Comparison of ENCODE assay signal across 25 mouse cellular contexts in the genomic region with DNA sequence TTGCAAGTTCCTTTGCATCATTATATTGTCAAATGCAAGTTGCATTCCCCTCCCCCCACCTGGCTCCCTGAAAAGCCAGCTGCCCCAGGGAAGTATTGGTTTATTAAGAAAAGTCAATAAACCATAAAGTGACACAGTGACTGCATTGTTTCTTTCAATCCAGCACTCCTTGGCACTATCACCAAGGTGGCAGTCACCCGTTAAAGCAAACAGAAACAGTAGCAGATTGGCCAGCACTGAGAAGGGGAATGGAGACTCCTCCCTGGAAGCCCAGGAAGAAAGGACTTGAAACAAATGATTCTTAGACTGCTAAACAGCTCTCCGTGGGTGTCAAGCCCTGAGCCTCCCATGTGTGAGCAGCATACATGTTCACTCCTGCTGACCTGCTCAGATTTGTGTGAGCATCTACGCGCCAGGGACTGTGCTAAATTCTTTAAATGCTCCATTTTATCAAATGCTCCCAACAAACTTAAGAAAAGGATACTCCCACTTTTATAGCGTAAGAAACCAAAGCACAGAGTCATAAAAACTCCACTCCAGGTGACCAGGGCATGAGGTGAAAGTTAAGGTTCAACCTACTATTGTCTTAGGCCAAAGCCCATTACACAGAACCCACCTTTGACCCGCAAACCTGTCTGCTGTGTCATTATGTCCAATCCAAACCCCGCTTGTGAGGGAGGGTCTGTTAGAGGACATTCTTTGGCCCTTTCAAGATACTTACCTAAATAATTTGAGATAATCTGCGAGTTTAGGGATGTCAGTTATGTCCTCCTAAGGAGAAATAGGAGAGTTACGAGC. TPM values are rescaled to one million over a fixed set of nuclear protein-coding genes. Genes with fewer than 3 reads are reported as not detected.
DNase-seq lines count a peak whose midpoint lies in the region; ATAC-seq and TF ChIP-seq lines count a peak whose summit lies in the region.
"Had no signal": no experiment of that assay in that cellular context is flagged by ENCODE, and none has a peak within 500 bp of the region (broad histone marks: within the 10 kb centered on the region; RNA-seq: fewer than 3 reads in every experiment).

No protein-coding gene starts in this region.

- peak; percentile 43; the same call in 1 of the 2 replicates for ATAC-seq in lung, embryonic 16.5 days (ENCODE audit: low read depth)
- no peak for ATAC-seq in kidney, postnatal 0 days (replicated peaks; ENCODE audit: low FRiP score, low read depth)
- peak; percentile 89 for ATAC-seq in stomach, embryonic 16.5 days (ENCODE audit: insufficient read depth, low FRiP score)
- ATAC-seq: activated CD4-positive, CD25-positive, alpha-beta regulatory T cell, adult 4 months; forebrain, embryonic 16.5 days; liver, embryonic 12.5 days; lung, postnatal 0 days; midbrain, embryonic 16.5 days had no signal

- peak; percentile 61 for DNase-seq in kidney, adult 9 months
- DNase-seq in kidney, postnatal 10 days: no peak
- DNase-seq in lung, postnatal 4 days: no peak
- DNase-seq in kidney, postnatal 0 days (ENCODE audit: low spot score): no peak
- no peak for DNase-seq in layer of hippocampus, adult 2 months (ENCODE audit: low spot score in 2 of 2)
- DNase-seq in urinary bladder, postnatal 25 days (ENCODE audit: low spot score): no peak
- DNase-seq: adrenal gland, postnatal 14 days; cerebellum, adult 11-12 months; cerebellum, postnatal 25 days; embryo, embryonic 11 days; gastrocnemius, adult 2 months; right cerebral cortex, postnatal 25 days had no signal

- H3K4me2 ChIP-seq in lung, embryonic 16.5 days (ENCODE audit: low read depth, low read length): no peak overlapping the region
- H3K4me2 ChIP-seq in kidney, postnatal 0 days (ENCODE audit: low read length): no peak overlapping the region
- H3K4me2 ChIP-seq in stomach, embryonic 16.5 days (ENCODE audit: low read depth, low read length): peak overlapping the region; percentile 16; the same call in 1 of the 2 replicates
- H3K4me2 ChIP-seq: liver, embryonic 12.5 days; neural tube, embryonic 15.5 days had no signal

- WGBS in lung, embryonic 16.5 days: 67% methylated on average over 9 of the region's 9 CpGs
- WGBS in kidney, postnatal 0 days: 51% methylated on average over 9 of the region's 9 CpGs
- 59% methylated on average over 9 of the region's 9 CpGs for WGBS in stomach, embryonic 16.5 days

- H3K27me3 ChIP-seq in lung, embryonic 16.5 days (ENCODE audit: control insufficient read depth, insufficient read depth, low read depth, low read length): no peaks in the 10 kb centered on the region
- H3K27me3 ChIP-seq in kidney, postnatal 0 days (ENCODE audit: insufficient read depth, low read length): no peaks in the 10 kb centered on the region
- H3K27me3 ChIP-seq in stomach, embryonic 16.5 days (ENCODE audit: control insufficient read depth, insufficient read depth, low read length): no peaks in the 10 kb centered on the region
- H3K27me3 ChIP-seq: liver, embryonic 12.5 days; neural tube, embryonic 15.5 days had no signal

- H3K9ac ChIP-seq in lung, embryonic 16.5 days (ENCODE audit: low read length): no peak overlapping the region
- H3K9ac ChIP-seq in kidney, postnatal 0 days (ENCODE audit: low read depth, low read length): no peak overlapping the region
- no peak overlapping the region for H3K9ac ChIP-seq in stomach, embryonic 16.5 days (ENCODE audit: low read length)
- H3K9ac ChIP-seq: liver, embryonic 12.5 days; neural tube, embryonic 15.5 days had no signal

- no peaks in the 10 kb centered on the region for H3K4me1 ChIP-seq in lung, embryonic 16.5 days (replicated peaks; ENCODE audit: control insufficient read depth, insufficient read depth, low read length)
- H3K4me1 ChIP-seq in kidney, postnatal 0 days (replicated peaks; ENCODE audit: insufficient read depth, low read length): no peaks in the 10 kb centered on the region
- H3K4me1 ChIP-seq in stomach, embryonic 16.5 days (ENCODE audit: control insufficient read depth, insufficient read depth, low read length): no peaks in the 10 kb centered on the region
- H3K4me1 ChIP-seq: liver, embryonic 12.5 days; neural tube, embryonic 15.5 days had no signal

- H3K9me3 ChIP-seq in lung, embryonic 16.5 days (ENCODE audit: control insufficient read depth, low read length): no peaks in the 10 kb centered on the region
- H3K9me3 ChIP-seq in kidney, postnatal 0 days (replicated peaks; ENCODE audit: low read length): no peaks in the 10 kb centered on the region
- no peaks in the 10 kb centered on the region for H3K9me3 ChIP-seq in stomach, embryonic 16.5 days (replicated peaks; ENCODE audit: control insufficient read depth, low read length)
- H3K9me3 ChIP-seq: G1E; heart, embryonic 10.5 days; liver, embryonic 12.5 days; neural tube, embryonic 15.5 days had no signal

- TF ChIP-seq CTCF in kidney, postnatal 0 days (IDR thresholded peaks at IDR 0.05; ENCODE audit: low read depth): no peak
- TF ChIP-seq CTCF in layer of hippocampus, adult 2 months (conservative IDR thresholded peaks at IDR 0.05): no peak

- no peaks in the 10 kb centered on the region for H3K36me3 ChIP-seq in lung, embryonic 16.5 days (ENCODE audit: control insufficient read depth, insufficient read depth, low read length)
- H3K36me3 ChIP-seq in kidney, postnatal 0 days (ENCODE audit: insufficient read depth, low read length): no peaks in the 10 kb centered on the region
- no peaks in the 10 kb centered on the region for H3K36me3 ChIP-seq in stomach, embryonic 16.5 days (ENCODE audit: control insufficient read depth, insufficient read depth, low read length)
- H3K36me3 ChIP-seq: G1E; heart, embryonic 10.5 days; liver, embryonic 12.5 days; neural tube, embryonic 15.5 days had no signal

- H3K27ac ChIP-seq in lung, embryonic 16.5 days (ENCODE audit: low read length): no peak overlapping the region
- peak overlapping the region; percentile 42; the same call in 1 of the 2 replicates for H3K27ac ChIP-seq in kidney, postnatal 0 days
- peak overlapping the region; percentile 94 for H3K27ac ChIP-seq in stomach, embryonic 16.5 days (ENCODE audit: low read length)
- no peak overlapping the region for H3K27ac ChIP-seq in layer of hippocampus, adult 2 months
- H3K27ac ChIP-seq: gastrocnemius, adult 2 months; heart, embryonic 10.5 days; liver, embryonic 12.5 days; neural tube, embryonic 15.5 days had no signal

- no peak overlapping the region for H3K4me3 ChIP-seq in lung, embryonic 16.5 days (ENCODE audit: low read length)
- H3K4me3 ChIP-seq in kidney, postnatal 0 days (replicated peaks; ENCODE audit: low read depth, low read length): no peak overlapping the region
- no peak overlapping the region for H3K4me3 ChIP-seq in stomach, embryonic 16.5 days (replicated peaks; ENCODE audit: low read length)
- H3K4me3 ChIP-seq in layer of hippocampus, adult 2 months: no peak overlapping the region
- H3K4me3 ChIP-seq: gastrocnemius, adult 2 months; heart, embryonic 10.5 days; liver, embryonic 12.5 days; neural tube, embryonic 15.5 days had no signal

RNA-seq across cellular contexts. Expression of a gene that starts 23.4 kb away (rescaled TPM):
- polyA plus RNA-seq in lung, embryonic 16.5 days (2015; fragmentation: Nextera tagmentation; extraction: Ambion mirVana): 3.7 and 4.4 TPM in 2 replicates
- polyA plus RNA-seq in kidney, postnatal 0 days (2015; fragmentation: Nextera tagmentation; extraction: Ambion mirVana): 21.8 and 22.5 TPM in 2 replicates
- 45.0 and 50.9 TPM in 2 replicates for polyA plus RNA-seq in stomach, embryonic 16.5 days (2015; fragmentation: Nextera tagmentation; extraction: Ambion mirVana)
- under 1 TPM; 0.44 to 0.54 TPM for total RNA-seq in layer of hippocampus, adult 2 months (2021)
- total RNA-seq: adrenal gland, postnatal 14 days; gastrocnemius, adult 2 months; megakaryocyte-erythroid progenitor cell, adult 5-6 weeks had no signal
- polyA plus RNA-seq: activated CD4-positive, CD25-positive, alpha-beta regulatory T cell, adult 4 months; forebrain, embryonic 16.5 days; G1E; heart, postnatal 0 days; midbrain, embryonic 16.5 days; neural tube, embryonic 15.5 days had no signal

RNA-seq across cellular contexts. Expression of a gene that starts 41.6 kb away (rescaled TPM):
- 6.3 and 7.3 TPM in 2 replicates for polyA plus RNA-seq in lung, embryonic 16.5 days (2015; fragmentation: Nextera tagmentation; extraction: Ambion mirVana)
- polyA plus RNA-seq in kidney, postnatal 0 days (2015; fragmentation: Nextera tagmentation; extraction: Ambion mirVana): 0.45 and 0.54 TPM in 2 replicates
- polyA plus RNA-seq in stomach, embryonic 16.5 days (2015; fragmentation: Nextera tagmentation; extraction: Ambion mirVana): 9.5 and 11.5 TPM in 2 replicates
- 1 to 10 TPM in 1 of 2 experiments, under 1 TPM in 1; 0.93 to 1.1 TPM for total RNA-seq in layer of hippocampus, adult 2 months (2021)
- total RNA-seq: gastrocnemius, adult 2 months; megakaryocyte-erythroid progenitor cell, adult 5-6 weeks had no signal
- polyA plus RNA-seq: G1E; hindbrain, embryonic 11.5 days had no signal

Comparison
In these comparisons a context has a peak if more than half of its experiments do, and no peak if none do; other contexts are left out.
1. H3K27ac ChIP-seq: peak in kidney, postnatal 0 days (single experiment) and stomach, embryonic 16.5 days (single experiment); none in lung, embryonic 16.5 days (single experiment) and layer of hippocampus, adult 2 months (single experiment).